Mouse (Mus musculus) effector memory CD4-positive, alpha-beta T cell, adult 7 months (primary cell): ENCODE data around the gene Dytn. TPM values are rescaled to one million over a fixed set of nuclear protein-coding genes. Genes with fewer than 3 reads are reported as not detected.

Experiments
- polyA plus RNA-seq: library from polyadenylated mRNA; unstranded; fragments of 100-300 nt; shearing (Covaris generic); gene quantifications from one replicate; pipeline ENCODE4 v1.2.1, GENCODE M21; 2017

Gene Dytn
- 0.30 TPM for polyA plus RNA-seq

DNA sequence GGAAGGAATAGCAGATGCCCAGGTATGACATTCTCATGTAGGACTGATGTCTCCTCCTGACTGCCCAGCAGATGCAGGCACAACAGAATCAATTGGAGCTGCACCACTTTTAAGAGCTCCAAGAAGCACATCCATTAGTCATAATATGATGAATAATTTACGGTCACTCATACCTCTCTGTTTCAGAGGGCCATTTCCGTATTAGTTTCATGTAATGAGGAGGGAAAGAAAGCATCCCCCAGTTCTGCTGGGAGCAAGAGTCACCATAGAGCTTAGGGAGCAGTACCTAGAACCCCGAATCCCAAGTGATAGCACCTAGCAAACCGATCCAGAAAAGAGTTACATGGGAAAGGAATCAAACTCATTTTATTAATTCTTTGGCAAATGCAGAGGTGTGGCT is at the start of gene Dytn:
Gene Dytn (minus strand): TSS at position 101 of the 400 bp plus-strand sequence.

DNA sequence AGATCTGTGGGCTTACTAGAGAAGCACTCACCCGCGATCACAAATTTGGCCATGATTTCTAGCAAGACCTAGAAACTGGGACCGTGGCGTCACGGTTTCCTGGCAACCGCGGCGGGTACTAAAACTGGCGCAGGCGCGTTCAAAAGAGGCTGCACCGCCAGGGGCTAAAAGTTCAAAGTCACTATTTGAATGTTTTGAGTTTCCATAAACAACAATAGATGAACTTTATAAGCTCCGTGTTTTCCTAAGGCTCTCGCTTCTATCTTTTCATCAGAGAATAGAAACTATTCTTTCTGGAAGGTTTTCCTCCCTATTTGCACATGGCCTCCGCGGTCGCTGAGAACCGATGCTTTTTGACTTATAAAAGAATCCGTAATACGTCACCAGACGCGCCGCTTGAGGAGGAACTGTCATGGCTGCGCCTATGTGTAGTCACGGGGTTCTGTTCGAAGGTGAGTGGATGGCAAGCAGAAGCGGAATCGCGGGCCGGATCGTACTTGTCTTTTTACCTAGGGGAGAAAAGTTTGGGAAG is 43.6 kb upstream of the Dytn start, which contains the start of the genes Mdh1b and Fastkd2:
Gene Mdh1b (minus strand): TSS at position 79 of the 532 bp plus-strand sequence.
Gene Fastkd2 (plus strand): TSS at position 375 of the 532 bp plus-strand sequence.

DNA sequence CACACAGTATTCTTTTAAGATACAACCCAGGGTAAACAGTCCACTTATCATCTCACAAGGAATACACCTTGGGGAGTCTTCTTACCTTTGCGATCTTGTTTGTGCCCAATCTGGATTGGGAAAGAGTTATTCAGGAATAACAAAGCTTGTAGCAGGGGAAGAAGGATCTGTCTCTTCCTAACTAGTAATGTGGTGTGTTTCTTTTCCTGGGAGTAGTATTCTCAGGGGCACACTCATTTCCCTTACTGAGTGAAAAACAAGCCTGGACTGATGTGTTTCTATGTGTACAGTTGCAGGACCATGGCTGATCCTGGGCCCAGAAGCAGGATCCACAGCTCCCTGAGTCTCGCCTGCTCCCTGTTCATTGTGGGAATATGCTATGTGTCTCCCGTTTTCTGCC is 71.1 kb downstream of the Dytn start, which contains the start of gene Gm39653:
Gene Gm39653 (plus strand): TSS at position 301 of the 400 bp plus-strand sequence.

Other genes starting within 250 kb of the Dytn start
- gene Adam23, start 241.0 kb downstream of the Dytn start, polyA plus RNA-seq, result 0.20 TPM
- gene Gm39653, start 71.0 kb downstream of the Dytn start, polyA plus RNA-seq, result not detected
- gene Mdh1b, start 43.4 kb upstream of the Dytn start, polyA plus RNA-seq, result not detected
- gene Fastkd2, start 43.7 kb upstream of the Dytn start, polyA plus RNA-seq, result 38.2 TPM
- gene 4933402D24Rik, start 82.3 kb upstream of the Dytn start, polyA plus RNA-seq, result not detected